Mouse (Mus musculus) cerebellum, adult 2 months (tissue): Measurements from ENCODE around the gene Ror1.

ENCODE experiments used
- CTCF ChIP-seq: fragments of 200-500 bp; IDR thresholded peaks from 2 replicates; pipeline ENCODE4 v1.5.1; 2011; ENCODE audit warnings: low read depth, mild to moderate bottlenecking, control low read depth, low read length, moderate library complexity, borderline replicate concordance; ENCODE audit not compliant: insufficient read depth
- POLR2A ChIP-seq: fragments of 200-500 bp; IDR thresholded peaks from 2 replicates; pipeline ENCODE4 v1.6.1; 2011; ENCODE audit warnings: low read length, control low read depth, borderline replicate concordance; ENCODE audit not compliant: insufficient read depth

DNA sequence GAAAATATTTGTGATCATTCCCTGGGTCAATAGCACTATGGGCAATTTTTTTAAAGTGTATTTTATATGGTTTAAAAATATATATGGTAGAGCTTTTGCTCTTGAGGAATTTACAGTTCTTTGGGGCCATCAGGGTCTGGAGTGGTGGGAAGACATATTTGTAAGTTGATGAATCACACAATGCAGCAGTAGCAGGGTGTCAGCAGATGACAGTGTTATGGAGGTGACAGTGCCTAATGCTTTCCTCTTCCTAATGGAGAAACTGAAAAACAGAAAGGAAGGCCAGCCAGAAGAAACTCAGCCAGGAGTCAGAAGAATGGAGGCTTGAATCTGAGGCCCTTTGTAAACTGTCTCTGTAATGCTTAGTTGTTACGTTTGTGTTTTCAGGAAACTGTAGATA lies 181.4 kb downstream of the Ror1 start:
- TF ChIP-seq CTCF: no peak
- TF ChIP-seq POLR2A: no peak
